Mouse (Mus musculus): ENCODE results near the gene Olfr71.

Olfr71 gene

DNA sequence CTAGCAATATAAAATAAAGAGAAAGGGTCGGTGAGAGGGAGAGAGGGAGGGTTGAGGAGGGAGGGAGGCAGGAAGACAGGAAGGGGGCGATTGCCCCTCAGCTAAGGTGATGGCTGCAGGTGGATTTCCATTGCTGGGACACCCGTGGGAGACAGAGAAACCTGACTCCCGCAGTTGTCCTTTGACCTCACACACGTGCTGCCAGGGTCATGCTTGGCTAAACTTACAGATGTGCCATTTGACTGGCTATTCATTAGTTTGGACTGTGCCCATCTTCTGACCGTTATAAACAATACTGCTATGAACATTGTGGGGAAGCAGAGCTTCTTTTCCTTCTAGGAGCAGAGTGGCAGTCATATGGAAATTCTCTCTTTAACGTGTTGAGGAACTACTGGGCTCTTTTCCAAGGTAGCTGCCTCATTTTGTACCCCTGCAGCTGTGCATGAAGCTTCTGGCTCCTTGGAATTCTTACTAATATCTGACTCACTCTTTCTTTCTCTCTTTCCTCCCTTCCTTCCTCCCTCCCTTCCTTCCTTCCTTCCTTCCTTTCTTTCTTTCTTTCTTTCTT is 3.7 kb upstream of the Olfr71 start:
- DNase-seq (ENCODE audit: low read depth, low spot score): no peak

DNA sequence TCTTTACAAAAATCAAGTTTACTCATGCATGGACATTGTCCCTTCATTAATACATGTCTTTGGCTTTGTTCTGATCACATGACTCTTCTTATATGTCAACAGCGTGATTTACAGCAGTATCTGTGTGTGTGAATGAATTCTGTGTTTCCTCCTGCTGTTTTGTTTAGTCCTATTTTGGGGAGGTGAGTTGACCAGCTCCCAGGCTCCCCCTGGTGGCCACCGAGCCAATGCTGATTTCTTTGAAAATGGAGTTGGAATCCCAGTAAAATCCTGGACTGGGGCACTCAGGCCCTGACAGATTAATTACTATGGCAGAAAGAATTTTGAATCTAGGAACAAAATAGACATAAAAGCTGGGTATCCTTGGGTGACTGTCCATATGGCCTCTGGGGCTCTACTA is 1.8 kb upstream of the Olfr71 start:
- peak; percentile 65 for DNase-seq (ENCODE audit: low read depth, low spot score)

DNA sequence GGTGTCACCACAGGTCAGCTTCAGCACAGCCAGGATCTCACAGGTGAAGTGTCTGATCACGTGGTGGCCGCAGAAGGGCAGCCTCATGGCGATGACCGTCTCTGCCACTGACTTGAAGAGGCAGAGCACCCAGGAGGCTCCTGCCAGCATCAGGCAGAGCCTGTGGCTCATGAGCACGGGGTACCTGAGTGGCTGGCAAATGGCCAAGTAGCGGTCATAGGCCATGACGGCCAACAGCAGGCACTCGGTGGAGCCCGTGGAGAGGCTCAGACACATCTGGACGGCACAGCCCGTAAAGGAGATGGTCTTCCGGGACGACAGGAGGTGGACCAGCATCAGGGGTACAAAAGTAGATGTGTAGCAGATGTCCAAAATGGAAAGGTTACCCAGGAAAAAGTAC is 4.1 kb downstream of the Olfr71 start:
- no peak for DNase-seq (ENCODE audit: low read depth, low spot score)

GRCm38 (mm10) chr4:43703851-43704250 is 6.2 kb downstream of the Olfr71 start:
- DNase-seq (ENCODE audit: low read depth, low spot score): no peak

GRCm38 (mm10) chr4:43703439-43703838 is 6.6 kb downstream of the Olfr71 start:
- peak; percentile 80 for DNase-seq (ENCODE audit: low read depth, low spot score)

GRCm38 (mm10) chr4:43700707-43701106 is 9.3 kb downstream of the Olfr71 start, which contains the start of gene Olfr70:
TSS of gene Olfr70 (minus strand) at chr4:43700807.
- no peak for DNase-seq (ENCODE audit: low read depth, low spot score)

GRCm38 (mm10) chr4:43696561-43696960 is 13.5 kb downstream of the Olfr71 start:
- DNase-seq (ENCODE audit: low read depth, low spot score): no peak

DNA sequence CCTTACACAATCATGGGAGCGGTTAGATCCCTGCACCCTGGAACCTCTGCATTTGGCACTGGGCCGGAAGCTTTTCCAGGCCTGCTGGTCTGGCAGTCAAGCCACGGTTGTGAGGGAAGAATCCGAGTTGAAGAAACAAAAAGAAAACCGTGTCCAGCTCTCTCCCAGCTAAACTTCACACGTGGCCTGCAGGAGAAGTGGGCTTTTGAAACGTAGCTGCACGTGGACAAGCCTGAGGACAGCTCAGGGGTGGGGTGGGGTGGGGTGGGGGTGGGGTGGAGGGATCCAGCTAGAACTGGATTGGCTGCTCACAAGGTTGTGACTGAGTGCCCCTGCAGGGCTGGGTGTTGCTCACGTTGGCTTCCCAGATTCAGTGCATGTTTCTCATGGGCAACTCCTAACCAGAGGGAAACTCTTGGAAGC is 14.8 kb downstream of the Olfr71 start:
- no peak for DNase-seq (ENCODE audit: low read depth, low spot score)

DNA sequence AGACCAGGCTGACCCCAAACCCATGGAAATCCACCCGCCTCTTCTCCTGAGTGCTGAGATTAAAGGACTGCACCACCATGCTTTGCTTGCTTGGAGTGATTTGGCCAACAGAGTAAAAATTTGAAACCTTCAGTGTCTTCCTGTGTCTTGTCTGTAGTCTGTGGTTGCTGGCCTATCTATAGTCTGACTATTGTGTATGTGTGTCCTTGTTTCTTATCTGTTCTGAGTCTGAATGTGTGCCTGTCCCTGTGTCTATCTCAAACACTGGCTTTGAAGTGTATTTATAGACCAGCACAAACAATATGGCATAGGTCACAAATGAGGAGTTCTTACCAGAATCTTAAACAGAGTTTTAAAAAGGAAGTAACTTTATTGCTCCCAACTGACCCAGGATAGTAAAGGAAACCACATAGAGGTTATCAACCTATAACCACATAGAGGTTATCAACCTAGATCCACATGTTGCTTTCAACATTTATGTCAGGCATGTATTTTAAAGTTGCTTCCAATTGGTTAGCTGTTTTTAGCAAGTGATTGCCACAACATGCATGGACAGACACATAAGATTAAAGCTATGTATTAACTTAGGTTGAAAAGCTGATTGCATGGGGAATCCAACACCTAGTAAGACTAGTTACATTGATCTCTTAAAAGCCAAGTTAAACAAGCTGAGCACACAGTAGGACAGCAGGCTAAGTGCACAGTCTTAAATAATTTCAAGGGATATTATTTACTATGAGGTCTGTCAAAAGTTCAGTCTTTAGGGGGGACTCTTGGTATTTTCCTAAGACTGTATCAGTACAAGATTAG is 15.4 kb downstream of the Olfr71 start:
- no peak for DNase-seq (ENCODE audit: low read depth, low spot score)

DNA sequence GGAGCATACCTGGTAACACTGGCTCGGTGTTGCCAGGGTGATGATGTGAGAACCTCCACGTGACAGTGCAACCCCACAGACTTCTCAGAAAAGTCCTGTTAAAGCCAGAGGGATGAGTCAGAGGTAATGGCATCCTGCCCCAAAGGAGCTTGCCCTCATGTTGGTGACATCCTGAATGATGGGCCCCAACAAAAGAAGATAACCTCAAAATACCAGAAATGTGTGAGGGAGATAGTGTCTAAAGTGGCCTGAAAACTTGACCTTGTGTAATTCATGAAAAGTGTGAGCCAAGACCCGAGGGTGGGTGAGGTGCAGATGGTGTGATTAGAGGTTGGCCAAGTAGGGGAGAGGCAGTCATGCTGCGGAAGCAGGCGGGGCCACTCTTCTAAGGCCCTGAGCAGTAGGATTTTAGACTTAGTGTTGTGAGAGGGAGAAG is 16.2 kb downstream of the Olfr71 start:
- peak; percentile 25 for DNase-seq (ENCODE audit: low read depth, low spot score)

- no peak for DNase-seq (ENCODE audit: low read depth, low spot score)
Measured at GRCm38 (mm10) chr4:43691026-43691425, 19.0 kb downstream of the Olfr71 start.

- DNase-seq (ENCODE audit: low read depth, low spot score): no peak
Measured at GRCm38 (mm10) chr4:43690021-43690420, 20.0 kb downstream of the Olfr71 start.

GRCm38 (mm10) chr4:43679416-43680043 is 30.5 kb downstream of the Olfr71 start:
- no peak for DNase-seq (ENCODE audit: low read depth, low spot score)

DNA sequence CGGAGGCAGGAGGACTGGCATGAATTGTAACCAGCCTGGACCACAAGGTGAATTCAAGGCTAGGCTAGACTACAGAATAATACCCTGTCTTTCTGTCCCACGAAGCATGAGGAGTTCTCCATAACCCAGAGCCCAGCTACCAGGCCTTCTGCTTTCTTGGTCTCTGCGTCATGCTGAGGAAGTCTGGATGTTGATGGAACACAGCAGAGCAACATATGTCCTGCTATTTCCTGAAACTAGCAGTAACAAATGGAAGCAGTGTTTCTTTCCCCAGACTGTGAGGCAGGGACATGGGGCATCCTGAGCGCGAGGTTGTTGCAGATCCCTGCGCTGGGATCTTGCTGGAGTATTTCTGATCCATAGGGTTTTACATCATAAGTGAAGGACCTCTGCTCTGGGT is 31.5 kb downstream of the Olfr71 start:
- DNase-seq (ENCODE audit: low read depth, low spot score): no peak

GRCm38 (mm10) chr4:43675608-43676007 is 34.4 kb downstream of the Olfr71 start:
- peak; percentile 46 for DNase-seq (ENCODE audit: low read depth, low spot score)

DNA sequence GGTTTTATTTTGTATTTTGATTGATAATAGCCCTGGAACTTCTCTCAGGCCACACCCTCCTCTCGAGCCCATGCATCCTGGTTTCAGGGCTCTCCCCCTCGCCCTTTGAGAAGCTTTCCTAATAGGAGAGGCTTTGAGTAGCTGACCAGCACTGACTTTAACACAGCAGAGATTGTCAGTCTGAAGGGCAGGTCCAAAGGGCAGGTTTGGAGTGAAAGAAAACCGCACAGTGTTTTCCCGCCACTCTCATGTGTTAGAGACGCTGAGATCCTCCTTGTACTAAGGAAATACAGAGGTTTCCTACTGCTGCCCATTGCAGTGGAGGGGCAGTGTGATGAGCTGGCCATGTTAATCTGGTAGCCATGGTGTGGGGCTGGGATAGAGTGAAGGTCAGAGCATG is 35.1 kb downstream of the Olfr71 start:
- DNase-seq (ENCODE audit: low read depth, low spot score): no peak

DNA sequence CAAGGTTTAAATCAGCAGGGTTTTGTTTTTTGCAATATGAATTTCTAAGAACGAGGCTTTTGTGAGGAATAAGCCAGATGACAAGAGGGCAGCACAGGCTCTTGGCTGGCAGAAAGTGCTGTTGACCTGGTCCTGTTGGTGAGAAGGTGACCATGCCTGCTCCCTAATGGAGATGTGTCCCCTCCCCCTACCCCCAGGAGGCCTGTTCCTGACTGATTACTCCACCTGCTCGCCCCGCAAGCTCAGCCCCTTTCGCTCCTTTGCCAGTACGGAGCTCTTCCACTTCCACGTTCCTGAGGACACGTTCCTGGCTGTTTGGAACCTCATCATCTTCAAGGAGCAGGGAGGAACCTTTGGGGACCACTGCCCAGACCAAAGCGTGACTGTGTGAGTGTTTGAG is 36.4 kb downstream of the Olfr71 start:
- DNase-seq (ENCODE audit: low read depth, low spot score): no peak

- DNase-seq (ENCODE audit: low read depth, low spot score): peak; percentile 92
Measured at GRCm38 (mm10) chr4:43672070-43672469, 38.0 kb downstream of the Olfr71 start.

DNA sequence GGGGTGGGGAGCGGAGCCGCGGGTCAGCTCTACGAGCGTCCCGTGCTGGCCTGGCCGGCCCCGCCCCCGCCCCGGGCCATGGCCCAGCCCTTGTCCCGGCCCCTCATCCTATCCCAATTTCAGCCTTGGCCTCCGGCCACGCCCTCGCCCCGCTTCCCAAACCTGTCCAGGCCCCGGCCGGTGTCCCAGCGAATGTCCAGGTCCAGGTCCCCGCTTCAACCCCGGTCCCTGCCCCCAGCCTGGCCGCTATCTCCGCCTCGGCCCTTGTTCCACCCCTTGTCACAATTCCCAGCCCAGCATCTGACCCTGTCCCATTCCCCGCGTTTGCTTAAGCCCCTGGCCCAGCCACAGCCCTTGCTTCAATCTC is 40.6 kb downstream of the Olfr71 start:
- peak; percentile 70 for DNase-seq (ENCODE audit: low read depth, low spot score)

GRCm38 (mm10) chr4:43668782-43669427 is 41.1 kb downstream of the Olfr71 start, which contains the start of the genes Tmem8b and Fam221b:
TSS of gene Tmem8b (plus strand) at chr4:43668971.
TSS of gene Fam221b (minus strand) at chr4:43669145.
- DNase-seq (ENCODE audit: low read depth, low spot score): peak; percentile 89

DNA sequence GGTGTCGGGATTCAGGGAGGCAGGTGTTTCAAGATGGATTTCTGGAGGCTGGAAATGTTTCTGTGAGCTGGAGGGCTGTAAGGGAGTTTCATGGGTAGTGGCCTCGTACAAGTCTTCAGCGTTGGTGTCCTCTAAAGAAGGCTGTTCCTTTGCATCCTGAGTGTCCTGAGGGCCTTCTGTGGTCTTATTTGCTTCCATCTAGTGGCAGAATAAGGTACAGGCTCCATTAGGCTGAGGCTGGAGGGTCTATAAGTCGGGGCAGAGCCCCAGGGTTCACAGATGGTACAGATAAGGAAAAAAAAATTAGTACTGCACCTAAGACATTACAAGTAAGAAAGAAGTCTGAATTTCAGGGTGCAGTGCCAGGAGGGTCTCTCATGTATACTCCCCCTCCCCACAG is 43.6 kb downstream of the Olfr71 start:
- DNase-seq (ENCODE audit: low read depth, low spot score): peak; percentile 50

- peak; percentile 36 for DNase-seq (ENCODE audit: low read depth, low spot score)
Measured at GRCm38 (mm10) chr4:43657146-43657545, 52.9 kb downstream of the Olfr71 start.
